Mouse (Mus musculus) kidney, embryonic 16.5 days (tissue): ENCODE measurements around the gene Dpp6. TPM values are rescaled to one million over a fixed set of nuclear protein-coding genes. Genes with fewer than 3 reads are reported as not detected.

ENCODE experiments used
- ATAC-seq: fragments of 200-750 bp; cut with Nextera tagmentation; 2 replicates; pipeline ENCODE4 v1.8.0; 2017; ENCODE audit warnings: moderate TSS enrichment; ENCODE audit not compliant: low FRiP score, low TSS enrichment
- H3K27ac ChIP-seq: fragments of 300-500 bp; sonication (generic); 2 replicates; pipeline ENCODE4 v1.5.1; 2014; ENCODE audit warnings: low read length
- H3K27me3 ChIP-seq: fragments of 300-500 bp; sonication (generic); 2 replicates; pipeline ENCODE4 v1.6.1; 2014; ENCODE audit warnings: low read length, control low read depth, mixed read lengths; ENCODE audit not compliant: insufficient read depth
- H3K36me3 ChIP-seq: fragments of 300-500 bp; sonication (generic); 2 replicates; pipeline ENCODE4 v1.6.1; 2014; ENCODE audit warnings: low read length, control low read depth, mixed read lengths; ENCODE audit not compliant: insufficient read depth
- H3K4me1 ChIP-seq: fragments of 300-500 bp; sonication (generic); 2 replicates; pipeline ENCODE4 v1.6.1; 2014; ENCODE audit warnings: low read length, control low read depth, mixed read lengths; ENCODE audit not compliant: insufficient read depth
- H3K4me2 ChIP-seq: fragments of 300-500 bp; sonication (generic); replicated peaks from 2 replicates; pipeline ENCODE4 v1.6.1; 2014; ENCODE audit warnings: low read depth, low read length
- H3K4me3 ChIP-seq: fragments of 300-500 bp; sonication (generic); 2 replicates; pipeline ENCODE4 v1.5.1; 2014; ENCODE audit warnings: mild to moderate bottlenecking, low read length
- H3K9ac ChIP-seq: fragments of 300-500 bp; sonication (generic); replicated peaks from 2 replicates; pipeline ENCODE4 v1.6.1; 2014; ENCODE audit warnings: low read length
- H3K9me3 ChIP-seq: fragments of 300-500 bp; sonication (generic); 2 replicates; pipeline ENCODE4 v1.6.1; 2016; ENCODE audit warnings: low read length, control low read depth
- WGBS: fragments of 180-500 bp; shearing (Covaris S2); extraction: QIAGEN DNeasy Blood & Tissue Kit; methylation state at CpG from one replicate; pipeline ENCODE4 v1.1.7; 2014; 5-methylcytosine and 5-hydroxymethylcytosine counted together
- polyA plus RNA-seq: library from polyadenylated mRNA; unstranded; fragments of >200 nt; fragmentation: Nextera tagmentation; extraction: Ambion mirVana; gene quantifications from 2 replicates; pipeline ENCODE4 v1.2.1, GENCODE M21; 2015

Gene Dpp6
- polyA plus RNA-seq, 1 experiment from 2014 or later, result 3.6 TPM

DNA sequence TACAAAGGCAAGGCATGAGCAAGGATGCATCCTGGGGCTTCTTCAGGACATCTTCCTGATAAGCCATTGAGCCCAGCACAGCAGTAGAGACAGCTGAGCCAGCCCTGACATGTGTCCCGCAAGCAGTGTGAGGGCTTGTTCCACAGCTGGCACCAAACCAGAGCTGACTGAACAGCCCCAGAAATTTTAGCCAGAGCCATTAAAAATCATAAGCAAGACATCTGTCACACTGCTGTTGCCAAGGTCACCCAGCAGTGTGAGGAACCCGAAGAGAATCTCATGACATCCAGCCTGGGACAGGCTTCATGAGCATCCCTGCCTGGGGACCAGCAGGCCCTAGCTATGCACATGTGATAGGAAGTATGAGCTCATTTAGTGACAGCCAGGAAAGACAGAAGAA lies 438.2 kb downstream of the Dpp6 start:
- no peaks in the 10 kb centered on the region for H3K27me3 ChIP-seq
- WGBS, result 85% methylated on average over 2 of the region's 2 CpGs
- no peak overlapping the region for H3K4me2 ChIP-seq
- peaks cover 10% of the 10 kb centered on the region; the same call in 1 of the 2 replicates for H3K9me3 ChIP-seq
- no peak for ATAC-seq
- H3K4me1 ChIP-seq, result no peaks in the 10 kb centered on the region
- no peaks in the 10 kb centered on the region for H3K36me3 ChIP-seq
- no peak overlapping the region for H3K27ac ChIP-seq
- no peak overlapping the region for H3K4me3 ChIP-seq
- no peak overlapping the region for H3K9ac ChIP-seq

DNA sequence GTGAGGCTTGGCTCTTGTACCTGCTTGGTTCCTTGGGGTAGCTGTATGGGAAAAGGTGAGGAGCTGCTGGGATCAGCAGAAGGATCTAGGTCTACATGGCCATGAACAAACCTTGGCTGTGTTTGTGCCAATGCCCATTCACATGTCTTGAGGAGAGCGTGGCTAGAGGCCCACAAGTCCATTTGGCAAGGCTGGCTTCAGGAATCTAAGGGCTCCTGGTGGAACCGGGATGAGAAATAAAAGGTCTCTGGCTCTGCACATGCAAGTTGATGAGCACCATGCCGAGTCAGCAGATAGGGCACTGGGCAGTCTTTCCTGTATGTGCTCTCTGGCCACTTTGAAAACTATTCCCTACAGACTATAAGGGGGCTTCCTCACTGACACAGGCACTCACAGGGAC lies 441.6 kb downstream of the Dpp6 start:
- whole genome bisulfite sequencing, result 70% methylated on average over 3 of the region's 3 CpGs

DNA sequence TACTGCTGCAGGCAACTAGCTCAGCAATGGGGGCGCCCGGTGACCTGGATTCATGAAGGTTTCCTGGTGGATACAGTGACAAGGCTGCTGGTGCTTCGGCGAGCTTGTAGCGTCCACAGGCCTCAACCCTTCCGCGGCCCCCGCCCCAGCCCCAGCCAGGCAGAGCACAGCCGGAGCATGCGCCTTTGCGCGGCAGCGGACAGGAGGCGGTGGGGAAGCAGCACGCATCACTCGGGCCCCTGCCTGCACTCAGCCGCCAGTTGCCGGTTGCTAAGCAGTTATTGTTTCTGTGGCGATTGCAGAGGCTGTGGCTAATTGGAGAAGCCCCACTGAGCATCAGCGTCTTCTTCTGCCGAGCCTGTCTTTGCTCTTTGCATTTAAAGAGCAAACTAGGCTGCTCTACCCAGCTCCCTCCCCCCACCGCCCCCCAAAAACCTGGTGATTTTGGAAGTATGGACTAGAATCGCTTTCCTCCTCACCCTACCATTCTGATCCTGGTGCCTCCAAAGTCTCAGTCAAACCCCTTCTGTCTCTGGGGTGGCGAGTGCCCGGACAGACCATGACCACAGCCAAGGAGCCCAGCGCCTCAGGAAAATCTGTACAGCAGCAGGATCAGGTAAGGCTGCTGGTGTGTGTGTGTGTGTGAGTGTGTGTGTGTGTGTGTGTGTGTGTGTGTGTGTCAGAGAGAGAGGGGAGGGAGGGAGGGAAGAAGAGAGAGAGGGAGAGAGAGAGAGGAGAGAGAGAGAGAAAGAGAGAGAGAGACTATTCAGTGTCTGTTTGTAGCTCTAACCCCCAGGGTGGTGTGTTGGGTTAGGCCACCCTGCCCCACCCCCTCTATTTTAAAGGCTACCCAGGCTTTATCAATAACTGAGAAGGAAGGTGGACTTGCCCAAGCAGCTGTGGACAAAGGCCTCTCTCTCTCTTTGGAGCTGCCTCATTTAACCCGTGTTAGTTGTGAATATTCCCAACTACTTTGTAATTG lies 445.0 kb downstream of the Dpp6 start:
- 9% methylated on average over 27 of the region's 27 CpGs for WGBS
- Histone ChIP-seq H3K4me1 (no peaks in the 10 kb centered on the region), H3K4me3 (peak overlapping the region; percentile 25), H3K27ac (no peak overlapping the region), H3K36me3 (no peaks in the 10 kb centered on the region), H3K4me2 (peak overlapping the region; percentile 42), H3K9me3 (no peaks in the 10 kb centered on the region), H3K27me3 (no peaks in the 10 kb centered on the region), H3K9ac (peak overlapping the region; percentile 50; the same call in 1 of the 2 replicates)
- peak; percentile 75 for ATAC-seq

More for the DNA sequence above, 441.6 kb downstream of the Dpp6 start:
- Histone ChIP-seq H3K27ac (no peak overlapping the region), H3K4me1 (no peaks in the 10 kb centered on the region), H3K4me3 (no peak overlapping the region), H3K4me2 (no peak overlapping the region), H3K9ac (no peak overlapping the region), H3K27me3 (no peaks in the 10 kb centered on the region), H3K36me3 (no peaks in the 10 kb centered on the region), H3K9me3 (peaks cover 10% of the 10 kb centered on the region; the same call in 1 of the 2 replicates)
- no peak for ATAC-seq

DNA sequence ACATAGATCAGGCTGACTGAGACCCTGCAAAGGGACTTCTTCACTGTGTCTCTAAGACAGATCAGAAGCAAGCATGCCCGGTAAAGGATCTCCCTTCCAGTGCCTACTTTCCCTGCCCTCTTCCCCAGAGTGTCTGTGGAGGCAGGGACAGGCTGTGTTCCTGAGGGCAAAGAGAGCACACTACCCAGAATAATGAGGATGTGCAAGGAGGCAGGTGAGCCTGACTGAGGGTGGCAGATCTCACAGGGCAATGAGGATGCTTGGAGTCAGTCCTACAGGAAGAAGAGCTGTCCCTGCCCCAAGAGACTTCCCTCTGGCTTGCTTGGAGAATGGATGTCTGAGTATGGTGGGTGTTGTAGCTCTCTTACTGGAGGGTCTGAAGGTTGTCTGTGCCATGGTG lies 445.7 kb downstream of the Dpp6 start:
- 58% methylated on average over 1 of the region's 1 CpGs for WGBS
- no peaks in the 10 kb centered on the region for H3K27me3 ChIP-seq
- H3K4me2 ChIP-seq, result no peak overlapping the region
- no peaks in the 10 kb centered on the region for H3K36me3 ChIP-seq
- H3K4me1 ChIP-seq, result no peaks in the 10 kb centered on the region
- H3K27ac ChIP-seq, result no peak overlapping the region
- no peak overlapping the region for H3K9ac ChIP-seq
- H3K9me3 ChIP-seq, result no peaks in the 10 kb centered on the region
- H3K4me3 ChIP-seq, result no peak overlapping the region
- ATAC-seq, result no peak

GRCm38 (mm10) chr5:27265281-27265680 lies 448.3 kb downstream of the Dpp6 start:
- no peaks in the 10 kb centered on the region for H3K27me3 ChIP-seq
- H3K4me1 ChIP-seq, result no peaks in the 10 kb centered on the region
- no peak overlapping the region for H3K4me3 ChIP-seq
- no peak overlapping the region for H3K27ac ChIP-seq
- no peaks in the 10 kb centered on the region for H3K36me3 ChIP-seq
- H3K4me2 ChIP-seq, result no peak overlapping the region
- H3K9ac ChIP-seq, result no peak overlapping the region
- 76% methylated on average over 3 of the region's 3 CpGs for WGBS
- no peaks in the 10 kb centered on the region for H3K9me3 ChIP-seq
- no peak for ATAC-seq

DNA sequence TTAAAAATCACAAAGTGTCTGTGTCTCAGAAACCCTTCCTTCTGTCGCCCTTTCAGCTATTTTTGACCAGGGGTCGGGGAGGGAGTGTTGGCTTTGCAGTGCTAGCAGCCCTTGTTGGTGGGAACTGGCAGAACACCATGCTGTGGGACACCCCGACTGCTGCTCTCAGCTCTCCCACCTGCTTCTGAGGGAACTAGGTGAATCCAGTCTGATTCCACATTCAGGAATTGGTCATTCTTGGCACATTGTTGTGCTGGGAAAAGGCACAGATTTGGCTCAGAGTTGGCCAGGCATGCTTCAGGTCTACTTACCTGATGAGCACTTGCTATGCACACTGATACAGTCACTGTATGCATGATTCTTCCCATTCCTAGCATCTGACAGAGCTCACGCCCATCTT lies 454.3 kb downstream of the Dpp6 start:
- Histone ChIP-seq H3K4me2 (no peak overlapping the region), H3K4me3 (no peak overlapping the region), H3K9me3 (no peaks in the 10 kb centered on the region), H3K27me3 (no peaks in the 10 kb centered on the region), H3K36me3 (no peaks in the 10 kb centered on the region), H3K27ac (no peak overlapping the region), H3K9ac (no peak overlapping the region), H3K4me1 (no peaks in the 10 kb centered on the region)
- no peak for ATAC-seq
- 77% methylated on average over 4 of the region's 4 CpGs for WGBS

GRCm38 (mm10) chr5:27274781-27275395 lies 457.9 kb downstream of the Dpp6 start:
- Histone ChIP-seq H3K9ac (no peak overlapping the region), H3K9me3 (no peaks in the 10 kb centered on the region), H3K4me1 (no peaks in the 10 kb centered on the region), H3K4me3 (no peak overlapping the region), H3K36me3 (no peaks in the 10 kb centered on the region), H3K27ac (no peak overlapping the region), H3K4me2 (no peak overlapping the region), H3K27me3 (no peaks in the 10 kb centered on the region)
- WGBS, result 74% methylated on average over 8 of the region's 8 CpGs
- no peak for ATAC-seq

- no peak overlapping the region for H3K4me3 ChIP-seq
- H3K36me3 ChIP-seq, result no peaks in the 10 kb centered on the region
- H3K4me2 ChIP-seq, result no peak overlapping the region
- WGBS, result 81% methylated on average over 1 of the region's 1 CpGs
- H3K9ac ChIP-seq, result no peak overlapping the region
- H3K4me1 ChIP-seq, result no peaks in the 10 kb centered on the region
- no peaks in the 10 kb centered on the region for H3K27me3 ChIP-seq
- H3K9me3 ChIP-seq, result no peaks in the 10 kb centered on the region
- no peak for ATAC-seq
- H3K27ac ChIP-seq, result no peak overlapping the region
These were observed 458.9 kb downstream of the Dpp6 start for GRCm38 (mm10) chr5:27275871-27276270.

DNA sequence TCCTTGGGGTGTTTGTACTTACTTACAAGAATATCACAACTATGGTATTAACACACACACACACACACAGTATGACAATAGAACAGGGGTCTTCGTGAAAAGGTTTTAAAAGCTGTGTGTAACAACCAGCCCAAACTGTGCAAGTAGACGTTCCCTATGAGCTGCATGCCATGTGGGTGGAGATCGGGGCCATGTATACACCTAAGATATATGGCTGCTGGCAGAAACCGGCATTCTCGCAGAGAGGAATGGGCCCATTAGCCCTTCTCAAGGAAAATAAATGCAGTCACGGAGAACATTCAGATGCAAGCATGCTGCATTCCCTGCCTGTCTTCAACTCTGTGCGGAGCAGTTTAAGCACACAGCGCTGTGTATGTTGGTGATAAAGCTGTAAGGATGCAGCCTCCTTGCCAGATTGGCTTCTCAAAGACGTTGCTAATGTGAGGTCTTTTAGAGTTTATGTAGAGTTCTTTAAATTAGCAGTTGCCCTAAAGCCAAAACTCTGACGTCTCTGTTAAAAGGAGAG lies 461.2 kb downstream of the Dpp6 start:
- no peaks in the 10 kb centered on the region for H3K36me3 ChIP-seq
- H3K4me3 ChIP-seq, result no peak overlapping the region
- no peak overlapping the region for H3K9ac ChIP-seq
- no peak overlapping the region for H3K27ac ChIP-seq
- no peaks in the 10 kb centered on the region for H3K4me1 ChIP-seq
- ATAC-seq, result no peak
- H3K27me3 ChIP-seq, result no peaks in the 10 kb centered on the region
- no peak overlapping the region for H3K4me2 ChIP-seq
- WGBS, result 54% methylated on average over 10 of the region's 10 CpGs
- H3K9me3 ChIP-seq, result no peaks in the 10 kb centered on the region

DNA sequence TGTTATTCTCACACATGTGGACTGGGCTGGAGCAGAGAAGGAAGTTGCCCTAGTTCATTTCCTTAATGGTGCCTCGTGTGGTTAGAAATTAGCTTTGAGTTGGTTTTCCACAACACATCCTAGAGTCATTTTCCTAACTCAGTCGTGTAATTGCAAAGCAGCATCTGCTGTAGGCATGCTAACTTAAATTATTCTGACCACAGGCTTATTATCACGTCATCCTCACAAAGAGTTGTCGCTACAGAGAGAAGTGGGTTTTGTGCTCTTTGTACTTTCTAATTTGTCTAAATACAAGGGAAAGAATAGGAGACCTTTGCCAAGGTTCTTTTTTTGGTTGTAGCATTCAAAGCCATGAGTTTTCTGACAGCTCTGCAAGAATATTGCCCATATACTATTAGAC lies 469.9 kb downstream of the Dpp6 start:
- Histone ChIP-seq H3K27ac (no peak overlapping the region), H3K9ac (no peak overlapping the region), H3K4me3 (no peak overlapping the region), H3K27me3 (no peaks in the 10 kb centered on the region), H3K4me2 (no peak overlapping the region), H3K9me3 (no peaks in the 10 kb centered on the region), H3K4me1 (no peaks in the 10 kb centered on the region), H3K36me3 (no peaks in the 10 kb centered on the region)
- no peak for ATAC-seq
- WGBS, result 71% methylated on average over 4 of the region's 4 CpGs
